Mouse (Mus musculus): ENCODE measurements around the gene Svep1.

The Svep1 gene

DNA sequence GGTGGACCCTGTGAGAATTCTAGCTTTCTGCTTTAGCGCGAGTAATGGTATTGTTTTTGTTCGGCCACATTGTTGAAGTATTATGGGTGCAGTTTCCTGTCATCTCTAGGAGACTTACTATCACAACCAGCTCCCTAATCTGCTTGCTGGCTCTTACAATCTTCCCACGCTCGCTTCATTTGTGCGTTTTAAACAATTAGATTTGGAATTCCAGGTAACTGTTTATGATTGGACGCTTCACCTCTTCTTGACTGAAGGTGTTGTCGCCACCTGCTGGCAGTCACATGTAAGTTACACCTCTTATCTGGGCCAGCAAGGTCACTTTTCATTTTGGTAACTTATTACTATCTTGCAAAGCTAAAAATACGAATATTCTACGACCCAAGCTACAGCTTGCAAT, 127.0 kb downstream of the Svep1 start:
- peak; percentile 72 to 78 for DNase-seq

DNA sequence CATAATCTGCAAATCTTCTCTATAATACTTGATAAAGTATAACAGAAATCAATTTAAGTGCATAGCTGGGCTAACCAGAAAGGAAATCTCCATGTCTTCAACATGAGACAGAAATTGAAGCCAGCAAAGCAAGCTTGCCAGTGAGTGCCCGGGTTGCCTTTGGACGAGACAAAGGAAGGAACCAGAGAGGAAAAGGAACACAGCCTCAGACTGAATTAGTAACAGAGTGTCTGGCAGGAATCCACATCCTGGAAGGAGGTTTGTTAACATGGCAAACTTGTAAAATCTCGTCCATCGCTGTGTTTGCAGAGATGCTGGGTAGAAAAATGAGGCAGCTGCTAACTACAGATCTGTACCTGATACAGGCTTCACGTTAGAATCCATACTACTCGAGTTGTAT, 128.7 kb downstream of the Svep1 start:
- DNase-seq, result peak; percentile 31 to 34

GRCm38 (mm10) chr4:58077536-58077935, 129.1 kb downstream of the Svep1 start:
- no peak for DNase-seq

- DNase-seq, result no peak
These were observed 133.8 kb downstream of the Svep1 start for GRCm38 (mm10) chr4:58072888-58073287.

DNA sequence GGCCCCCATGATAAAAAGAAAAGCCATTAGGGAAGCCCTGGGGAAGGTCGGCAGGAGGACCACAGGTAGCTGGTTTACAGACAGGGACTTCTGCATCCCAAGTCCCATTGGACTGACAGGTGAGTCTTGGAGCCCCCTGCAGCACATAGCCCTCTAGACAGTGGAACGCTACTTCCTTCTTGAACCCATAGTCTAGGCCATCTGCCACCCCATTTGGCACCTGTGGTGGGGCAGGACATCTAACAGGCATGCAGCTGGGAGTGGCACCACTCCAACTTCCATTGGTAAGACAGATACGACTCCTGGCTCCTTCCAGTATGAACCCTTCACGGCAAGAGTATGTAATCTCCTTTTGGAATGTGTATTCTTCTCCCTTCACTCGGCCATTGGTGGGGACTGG, 137.8 kb downstream of the Svep1 start:
- peak; percentile 17 to 43 for DNase-seq

DNA sequence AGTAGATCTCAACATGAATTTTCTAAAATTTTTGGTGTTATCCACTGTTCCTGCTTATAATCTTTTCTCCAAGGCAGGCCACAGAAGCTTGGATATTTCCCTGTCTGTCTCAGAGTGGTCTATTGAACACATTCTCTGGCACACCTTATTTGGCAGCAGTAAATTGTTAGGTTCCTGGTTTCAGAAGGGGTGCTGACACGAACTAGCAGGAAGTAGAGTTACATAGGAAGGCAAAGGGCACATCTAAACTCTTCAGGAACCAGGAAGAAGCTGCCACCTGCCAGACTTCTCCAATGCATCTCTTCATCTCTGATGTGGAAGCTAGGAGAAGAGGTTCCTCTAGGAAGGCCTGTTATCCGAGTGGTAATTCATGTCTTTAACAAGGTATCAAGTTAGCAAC, 141.9 kb downstream of the Svep1 start:
- DNase-seq, result no peak

GRCm38 (mm10) chr4:58062933-58063332, 143.7 kb downstream of the Svep1 start:
- no peak for DNase-seq

DNA sequence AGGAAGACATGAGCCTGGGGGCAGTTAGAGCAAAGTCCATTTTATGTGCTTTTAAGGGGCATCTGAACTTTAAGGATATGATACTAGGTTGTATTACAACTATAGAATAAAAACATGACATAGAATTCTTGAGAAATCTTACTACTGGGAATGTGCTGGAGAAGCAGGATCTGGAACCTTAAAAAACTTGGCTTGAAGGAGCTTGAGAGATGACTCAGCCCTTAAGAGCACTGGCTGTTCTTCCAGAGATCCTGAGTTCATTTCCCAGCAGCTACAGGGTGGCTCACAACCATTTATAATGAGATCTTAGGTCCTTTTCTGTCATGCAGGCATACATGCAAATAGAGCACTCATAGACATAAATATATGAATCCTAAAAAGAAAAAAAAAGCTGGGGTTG, 151.0 kb downstream of the Svep1 start:
- no peak for DNase-seq

GRCm38 (mm10) chr4:58054441-58054840, 152.2 kb downstream of the Svep1 start:
- DNase-seq, result no peak

- DNase-seq, result no peak
These were observed 155.9 kb downstream of the Svep1 start for GRCm38 (mm10) chr4:58050746-58051145.

- no peak for DNase-seq
These were observed 156.4 kb downstream of the Svep1 start for GRCm38 (mm10) chr4:58050276-58050675.

GRCm38 (mm10) chr4:58044833-58045232, 161.8 kb downstream of the Svep1 start:
- DNase-seq, result no peak

- DNase-seq, result no peak
These were observed 162.3 kb downstream of the Svep1 start for GRCm38 (mm10) chr4:58044356-58044755.

DNA sequence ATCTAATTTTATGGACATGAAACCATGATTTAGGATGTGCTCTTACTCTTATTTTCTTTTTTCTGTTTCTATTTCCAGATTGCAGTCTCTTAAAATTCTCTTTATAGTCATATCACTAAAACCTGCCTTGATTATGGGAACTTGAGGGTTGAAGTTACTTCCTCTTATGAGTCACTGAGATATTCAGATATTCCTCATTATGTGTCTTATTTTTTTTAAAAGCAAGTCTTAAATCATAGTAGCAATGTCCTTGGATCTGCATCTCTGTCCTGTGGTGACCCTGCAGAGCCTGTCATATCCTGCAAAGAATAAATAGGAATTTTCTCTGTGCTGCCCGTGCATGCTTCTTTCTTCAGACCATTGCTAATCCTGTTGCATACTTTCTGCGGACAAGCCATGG, 166.6 kb downstream of the Svep1 start:
- no peak for DNase-seq

DNA sequence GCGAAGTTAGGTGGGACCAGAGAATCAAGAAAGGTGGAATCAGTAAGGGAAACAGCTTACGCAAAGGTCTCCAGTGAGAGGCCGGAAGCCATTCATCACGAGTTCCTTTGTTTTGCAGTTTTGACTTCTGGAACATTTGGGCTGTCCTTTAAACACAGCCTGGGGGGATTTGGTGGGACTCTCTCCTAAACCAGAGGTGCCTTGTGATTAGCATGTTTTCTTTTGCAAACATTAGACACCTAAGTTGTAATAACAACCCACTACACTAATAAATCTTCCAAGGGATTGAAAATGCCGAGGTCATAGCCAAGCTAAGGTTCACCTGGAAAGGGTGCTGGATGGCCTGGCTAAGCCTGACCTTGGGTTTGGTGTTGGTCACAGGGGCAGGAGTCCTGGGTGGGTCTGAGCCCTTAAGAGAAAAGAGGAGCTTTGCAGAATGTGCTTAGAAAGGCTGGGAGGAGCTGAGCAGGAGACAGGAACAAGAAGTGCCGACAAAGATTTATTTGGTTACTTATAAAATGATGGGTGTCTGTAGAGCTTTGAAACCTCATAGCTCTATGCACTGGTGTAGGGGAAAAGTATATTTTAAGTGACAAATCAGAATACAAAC, 169.5 kb downstream of the Svep1 start:
- DNase-seq, result no peak

GRCm38 (mm10) chr4:58034663-58035062, 172.0 kb downstream of the Svep1 start:
- DNase-seq, result no peak

GRCm38 (mm10) chr4:58032714-58033113, 173.9 kb downstream of the Svep1 start:
- no peak for DNase-seq

DNA sequence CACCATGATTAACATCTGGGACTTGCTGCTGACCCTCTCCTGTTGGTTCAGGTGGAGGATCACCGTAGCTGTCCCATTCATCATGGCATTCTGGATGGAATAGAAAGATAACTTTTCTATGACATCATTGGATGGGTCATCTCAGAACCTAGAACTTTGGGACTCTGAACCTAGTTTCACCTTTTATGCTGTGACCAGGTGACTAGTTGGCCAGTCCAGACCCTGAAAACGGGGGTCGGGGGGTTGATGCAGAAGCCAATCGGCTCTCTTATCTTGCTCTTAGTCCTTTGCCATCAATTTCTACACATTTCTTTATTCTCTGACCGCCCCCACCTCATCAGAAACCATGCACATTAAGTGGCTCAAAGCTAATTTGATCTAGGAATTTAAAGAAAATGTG, 197.6 kb downstream of the Svep1 start, which contains the start of gene Txndc8:
Txndc8 (minus strand) TSS at position 101 of the 400 bp plus-strand sequence.
- DNase-seq, result no peak

DNA sequence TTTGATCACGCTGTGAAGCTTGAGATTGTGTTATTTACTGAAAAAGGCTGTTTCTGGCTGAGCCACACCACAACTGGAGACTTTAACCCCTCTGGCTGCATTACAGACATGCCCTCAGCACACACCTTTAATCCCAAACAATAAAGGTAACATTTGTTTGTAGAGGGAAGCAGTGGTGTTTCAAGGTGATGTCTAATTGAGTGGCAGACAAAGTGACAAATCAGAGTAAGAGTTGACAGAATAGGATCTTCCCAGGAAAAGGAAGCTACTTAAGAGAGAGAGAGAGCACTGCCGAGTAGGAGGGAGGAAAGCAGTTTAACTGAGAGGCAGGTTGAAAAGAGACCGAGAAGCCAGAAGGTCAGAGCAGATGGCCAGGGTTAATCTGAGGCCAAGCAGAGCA, 203.2 kb downstream of the Svep1 start:
- DNase-seq, result peak; percentile 22 to 52

Data from cerebellum, postnatal 10 days (tissue).